Mouse (Mus musculus): Measurements from ENCODE around the gene Tspan9. TPM values are rescaled to one million over a fixed set of nuclear protein-coding genes. Genes with fewer than 3 reads are reported as not detected.

The Tspan9 gene
- polyA plus RNA-seq, 1 experiment from 2014 or later = 62.6 TPM

DNA sequence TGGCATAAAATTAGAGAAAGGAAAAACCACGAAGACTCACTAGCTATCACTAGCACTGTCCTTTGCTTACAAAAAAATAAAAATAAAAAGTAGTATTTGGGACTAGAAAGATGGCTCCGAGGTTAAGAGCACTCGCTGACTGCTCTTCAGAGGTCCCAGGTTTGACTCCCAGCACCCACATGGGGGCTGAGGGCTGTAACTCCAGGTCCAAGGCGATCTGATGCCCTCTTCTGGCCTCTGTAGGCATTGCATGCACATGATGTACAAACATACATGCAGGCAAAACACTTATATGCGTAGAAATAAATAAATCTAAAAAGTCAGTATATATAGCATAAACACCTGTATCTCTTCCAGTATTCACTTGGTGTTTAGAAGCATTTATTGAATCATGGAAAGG is 43.5 kb downstream of the Tspan9 start:
- no peaks in the 10 kb centered on the region for H3K9me3 ChIP-seq (ENCODE audit: control insufficient read depth, low read length)
- no peak overlapping the region for H3K4me2 ChIP-seq (ENCODE audit: low read length)
- no peak for ATAC-seq
- peaks cover 17% of the 10 kb centered on the region for H3K4me1 ChIP-seq (ENCODE audit: control insufficient read depth, insufficient read depth, low read depth, low read length)
- H3K27me3 ChIP-seq (replicated peaks; ENCODE audit: control insufficient read depth, insufficient read depth, low read length) = no peaks in the 10 kb centered on the region
- 80% methylated on average over 5 of the region's 5 CpGs for WGBS
- H3K27ac ChIP-seq (ENCODE audit: low read depth, low read length) = no peak overlapping the region
- no peak overlapping the region for H3K9ac ChIP-seq (ENCODE audit: low read depth, low read length)
- H3K4me3 ChIP-seq (ENCODE audit: low read length) = no peak overlapping the region
- no peaks in the 10 kb centered on the region for H3K36me3 ChIP-seq (ENCODE audit: control insufficient read depth, insufficient read depth, low read length)

DNA sequence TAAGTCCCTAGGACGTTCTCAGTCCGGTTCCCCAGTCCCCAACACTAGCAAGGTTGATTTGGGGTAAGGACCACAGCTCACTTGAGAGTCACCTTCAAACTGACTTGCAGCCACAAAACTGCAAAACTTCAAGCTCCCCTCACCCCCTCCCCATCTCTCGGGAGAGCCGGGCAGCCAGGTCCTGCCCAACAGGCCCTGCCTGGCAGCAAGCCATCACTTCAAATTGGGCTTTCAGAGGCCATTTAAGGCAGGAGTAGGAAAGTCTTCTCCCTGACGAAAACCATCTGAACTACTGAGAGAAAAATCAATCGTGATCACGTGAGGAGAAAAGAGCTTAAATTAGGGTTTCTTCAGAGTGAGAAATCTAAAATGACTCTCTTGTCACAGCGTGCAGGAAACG is 44.2 kb downstream of the Tspan9 start:
- no peak for ATAC-seq
- 57% methylated on average over 9 of the region's 9 CpGs for WGBS

DNA sequence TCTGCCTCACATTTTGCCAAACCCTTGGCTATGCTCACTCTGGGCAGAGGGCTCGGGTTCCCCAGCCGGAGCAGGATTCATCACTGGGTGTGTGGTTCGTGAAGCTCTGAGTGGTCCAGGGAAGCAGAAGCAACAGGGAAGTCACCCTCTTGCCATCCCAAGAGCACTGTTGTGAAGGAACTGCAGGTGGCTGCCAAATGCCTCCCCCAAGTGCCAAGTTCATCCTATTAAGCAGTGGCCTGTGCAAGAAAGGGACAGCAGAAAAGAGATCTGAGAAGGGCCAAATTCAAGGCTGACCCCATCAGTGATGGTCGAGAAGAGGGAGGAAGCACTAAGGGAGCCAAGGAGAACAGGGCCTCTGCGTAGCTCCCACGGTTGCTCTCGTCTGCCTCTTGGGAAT is 46.9 kb downstream of the Tspan9 start:
- Histone ChIP-seq H3K27ac (ENCODE audit: low read depth, low read length) (no peak overlapping the region), H3K36me3 (ENCODE audit: control insufficient read depth, insufficient read depth, low read length) (no peaks in the 10 kb centered on the region), H3K9ac (ENCODE audit: low read depth, low read length) (no peak overlapping the region), H3K9me3 (ENCODE audit: control insufficient read depth, low read length) (no peaks in the 10 kb centered on the region), H3K4me3 (ENCODE audit: low read length) (no peak overlapping the region), H3K4me2 (ENCODE audit: low read length) (no peak overlapping the region), H3K4me1 (ENCODE audit: control insufficient read depth, insufficient read depth, low read depth, low read length) (peaks cover 14% of the 10 kb centered on the region), H3K27me3 (replicated peaks; ENCODE audit: control insufficient read depth, insufficient read depth, low read length) (no peaks in the 10 kb centered on the region)
- no peak for ATAC-seq
- WGBS = 77% methylated on average over 7 of the region's 7 CpGs

More for the DNA sequence above, 44.2 kb downstream of the Tspan9 start:
- H3K27ac ChIP-seq (ENCODE audit: low read depth, low read length) = no peak overlapping the region
- no peaks in the 10 kb centered on the region for H3K9me3 ChIP-seq (ENCODE audit: control insufficient read depth, low read length)
- peaks cover 17% of the 10 kb centered on the region for H3K4me1 ChIP-seq (ENCODE audit: control insufficient read depth, insufficient read depth, low read depth, low read length)
- no peak overlapping the region for H3K4me3 ChIP-seq (ENCODE audit: low read length)
- no peak overlapping the region for H3K4me2 ChIP-seq (ENCODE audit: low read length)
- no peak overlapping the region for H3K9ac ChIP-seq (ENCODE audit: low read depth, low read length)
- no peaks in the 10 kb centered on the region for H3K36me3 ChIP-seq (ENCODE audit: control insufficient read depth, insufficient read depth, low read length)
- no peaks in the 10 kb centered on the region for H3K27me3 ChIP-seq (replicated peaks; ENCODE audit: control insufficient read depth, insufficient read depth, low read length)

DNA sequence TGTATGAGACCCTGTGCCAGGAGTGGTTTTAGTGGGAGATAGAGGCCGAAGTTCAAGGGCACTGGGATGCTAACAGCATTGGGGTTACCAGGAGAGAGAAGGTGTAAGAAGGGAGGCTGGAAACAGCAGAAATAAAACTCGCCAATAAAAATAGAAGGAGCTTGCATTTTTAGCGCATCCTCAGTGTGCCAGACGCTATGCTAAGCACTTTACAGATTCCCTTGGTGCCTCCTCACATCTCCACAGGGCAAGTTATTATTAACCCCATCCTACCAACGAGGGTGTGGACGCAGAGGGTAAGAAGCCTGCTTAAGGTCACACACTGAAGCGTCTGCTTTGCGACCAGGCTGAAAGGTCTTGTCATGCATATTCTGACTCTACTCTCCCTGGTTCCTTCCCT is 47.5 kb downstream of the Tspan9 start:
- no peak for ATAC-seq
- H3K4me2 ChIP-seq (ENCODE audit: low read length) = no peak overlapping the region
- H3K27me3 ChIP-seq (replicated peaks; ENCODE audit: control insufficient read depth, insufficient read depth, low read length) = no peaks in the 10 kb centered on the region
- 63% methylated on average over 8 of the region's 8 CpGs for WGBS
- no peaks in the 10 kb centered on the region for H3K9me3 ChIP-seq (ENCODE audit: control insufficient read depth, low read length)
- no peak overlapping the region for H3K4me3 ChIP-seq (ENCODE audit: low read length)
- peaks cover 19% of the 10 kb centered on the region for H3K4me1 ChIP-seq (ENCODE audit: control insufficient read depth, insufficient read depth, low read depth, low read length)
- H3K27ac ChIP-seq (ENCODE audit: low read depth, low read length) = no peak overlapping the region
- H3K9ac ChIP-seq (ENCODE audit: low read depth, low read length) = no peak overlapping the region
- no peaks in the 10 kb centered on the region for H3K36me3 ChIP-seq (ENCODE audit: control insufficient read depth, insufficient read depth, low read length)

DNA sequence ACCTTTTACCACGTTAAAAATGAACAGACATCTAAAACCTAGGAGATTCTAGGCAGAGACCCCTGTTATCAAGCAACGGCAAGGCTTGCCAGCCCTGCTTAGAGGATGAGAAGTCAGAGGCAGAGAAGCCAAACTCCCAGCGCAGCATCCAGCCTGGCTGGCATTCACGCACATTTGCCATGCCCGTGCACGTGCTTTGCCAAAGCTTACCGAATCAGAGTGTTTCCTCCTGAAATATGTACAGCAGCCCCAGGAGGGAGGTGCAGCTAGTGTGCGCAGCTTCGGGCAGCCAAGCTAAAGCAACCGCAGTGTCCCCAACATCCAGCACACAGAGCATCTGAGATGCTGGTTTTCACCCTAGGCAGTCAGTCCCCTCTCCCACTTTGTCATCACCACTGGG is 48.3 kb downstream of the Tspan9 start:
- Histone ChIP-seq H3K9ac (ENCODE audit: low read depth, low read length) (no peak overlapping the region), H3K27me3 (replicated peaks; ENCODE audit: control insufficient read depth, insufficient read depth, low read length) (no peaks in the 10 kb centered on the region), H3K4me2 (ENCODE audit: low read length) (no peak overlapping the region), H3K36me3 (ENCODE audit: control insufficient read depth, insufficient read depth, low read length) (no peaks in the 10 kb centered on the region), H3K4me1 (ENCODE audit: control insufficient read depth, insufficient read depth, low read depth, low read length) (peaks cover 23% of the 10 kb centered on the region), H3K9me3 (ENCODE audit: control insufficient read depth, low read length) (no peaks in the 10 kb centered on the region), H3K27ac (ENCODE audit: low read depth, low read length) (no peak overlapping the region), H3K4me3 (ENCODE audit: low read length) (no peak overlapping the region)
- WGBS = 81% methylated on average over 10 of the region's 10 CpGs
- ATAC-seq = no peak

DNA sequence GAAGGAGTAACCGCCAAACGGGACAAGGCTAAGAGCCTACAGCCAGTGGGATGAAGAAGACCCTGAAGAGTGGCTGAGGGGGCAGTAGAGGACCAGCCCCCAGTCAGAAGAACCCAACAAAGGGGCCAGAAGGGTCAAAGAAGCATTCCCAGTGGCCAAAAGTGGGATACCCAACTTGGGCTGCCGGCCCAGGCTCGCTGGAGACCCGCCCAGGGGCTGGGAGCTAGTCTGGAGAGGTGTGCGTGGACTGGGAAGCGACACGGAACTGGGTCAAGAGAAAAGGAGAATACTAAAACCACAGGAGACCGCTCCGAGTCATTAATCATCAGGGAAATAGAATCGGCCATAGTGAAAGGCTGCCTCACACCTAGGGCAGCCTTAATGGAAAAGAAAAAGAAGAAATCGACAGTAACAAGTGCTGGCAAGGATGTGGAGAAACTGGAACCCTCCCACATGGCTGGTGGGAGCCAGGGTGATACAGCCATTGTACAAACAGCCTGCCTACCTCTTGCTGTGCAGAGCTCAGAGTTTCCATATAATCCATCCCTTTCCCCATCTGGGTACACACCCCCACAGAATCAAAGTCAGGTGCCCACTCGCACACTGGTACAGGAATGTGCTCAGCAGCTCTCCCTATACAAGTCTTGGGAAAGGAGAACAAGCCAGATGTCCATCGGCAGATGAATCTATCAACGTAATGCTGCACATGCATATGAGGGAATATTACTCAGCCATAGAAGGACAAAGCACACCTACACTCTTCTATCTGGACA is 49.4 kb downstream of the Tspan9 start:
- H3K9me3 ChIP-seq (ENCODE audit: control insufficient read depth, low read length) = no peaks in the 10 kb centered on the region
- no peak overlapping the region for H3K27ac ChIP-seq (ENCODE audit: low read depth, low read length)
- WGBS = 74% methylated on average over 15 of the region's 15 CpGs
- H3K4me1 ChIP-seq (ENCODE audit: control insufficient read depth, insufficient read depth, low read depth, low read length) = peaks cover 25% of the 10 kb centered on the region
- H3K27me3 ChIP-seq (replicated peaks; ENCODE audit: control insufficient read depth, insufficient read depth, low read length) = no peaks in the 10 kb centered on the region
- H3K4me2 ChIP-seq (ENCODE audit: low read length) = no peak overlapping the region
- no peak overlapping the region for H3K4me3 ChIP-seq (ENCODE audit: low read length)
- H3K36me3 ChIP-seq (ENCODE audit: control insufficient read depth, insufficient read depth, low read length) = no peaks in the 10 kb centered on the region
- ATAC-seq = peak; percentile 29; the same call in 1 of the 2 replicates
- no peak overlapping the region for H3K9ac ChIP-seq (ENCODE audit: low read depth, low read length)

DNA sequence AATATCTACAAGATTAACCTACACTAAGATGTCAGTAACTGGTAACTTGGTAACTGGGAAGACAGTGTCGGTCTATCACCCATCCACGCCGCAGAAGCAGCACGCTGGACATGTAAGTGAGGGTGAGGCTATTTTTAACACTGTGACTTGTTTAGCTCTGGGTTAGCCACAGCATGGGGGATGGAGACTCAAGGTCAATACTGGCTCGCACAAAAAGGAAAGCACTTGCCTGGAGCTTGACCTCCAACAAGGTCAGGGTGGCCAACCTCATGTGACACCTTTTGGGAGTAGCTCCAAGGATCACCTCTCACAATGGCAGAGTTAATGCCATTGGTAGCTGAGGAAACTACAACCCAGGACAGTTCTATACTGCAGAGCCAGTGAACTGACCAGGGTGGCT is 50.8 kb downstream of the Tspan9 start:
- 89% methylated on average over 5 of the region's 5 CpGs for WGBS
- Histone ChIP-seq H3K4me2 (ENCODE audit: low read length) (no peak overlapping the region), H3K27ac (ENCODE audit: low read depth, low read length) (no peak overlapping the region), H3K4me1 (ENCODE audit: control insufficient read depth, insufficient read depth, low read depth, low read length) (peaks cover 24% of the 10 kb centered on the region), H3K36me3 (ENCODE audit: control insufficient read depth, insufficient read depth, low read length) (no peaks in the 10 kb centered on the region), H3K9ac (ENCODE audit: low read depth, low read length) (no peak overlapping the region), H3K9me3 (ENCODE audit: control insufficient read depth, low read length) (no peaks in the 10 kb centered on the region), H3K27me3 (replicated peaks; ENCODE audit: control insufficient read depth, insufficient read depth, low read length) (no peaks in the 10 kb centered on the region), H3K4me3 (ENCODE audit: low read length) (no peak overlapping the region)
- no peak for ATAC-seq

DNA sequence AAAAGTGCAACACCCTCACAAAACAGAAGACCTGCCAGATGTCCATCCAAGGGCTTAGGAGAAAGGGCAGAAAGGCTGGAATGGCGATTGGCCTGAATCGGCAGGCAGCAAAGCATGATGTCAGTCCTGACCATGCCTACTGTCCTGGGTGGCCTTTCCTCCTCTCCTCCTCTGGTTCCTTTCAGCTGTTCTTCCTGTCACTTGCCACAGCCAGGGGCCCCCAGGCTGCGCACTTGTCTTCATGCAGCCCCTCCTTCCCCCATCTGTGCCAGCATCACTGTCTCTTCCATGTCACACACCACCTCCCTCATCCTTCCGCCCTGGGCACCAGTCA is 51.6 kb downstream of the Tspan9 start:
- 81% methylated on average over 4 of the region's 4 CpGs for WGBS
- ATAC-seq = no peak
- Histone ChIP-seq H3K9me3 (ENCODE audit: control insufficient read depth, low read length) (no peaks in the 10 kb centered on the region), H3K27me3 (replicated peaks; ENCODE audit: control insufficient read depth, insufficient read depth, low read length) (no peaks in the 10 kb centered on the region), H3K4me2 (ENCODE audit: low read length) (no peak overlapping the region), H3K27ac (ENCODE audit: low read depth, low read length) (no peak overlapping the region), H3K9ac (ENCODE audit: low read depth, low read length) (no peak overlapping the region), H3K36me3 (ENCODE audit: control insufficient read depth, insufficient read depth, low read length) (no peaks in the 10 kb centered on the region), H3K4me1 (ENCODE audit: control insufficient read depth, insufficient read depth, low read depth, low read length) (peaks cover 23% of the 10 kb centered on the region), H3K4me3 (ENCODE audit: low read length) (no peak overlapping the region)

DNA sequence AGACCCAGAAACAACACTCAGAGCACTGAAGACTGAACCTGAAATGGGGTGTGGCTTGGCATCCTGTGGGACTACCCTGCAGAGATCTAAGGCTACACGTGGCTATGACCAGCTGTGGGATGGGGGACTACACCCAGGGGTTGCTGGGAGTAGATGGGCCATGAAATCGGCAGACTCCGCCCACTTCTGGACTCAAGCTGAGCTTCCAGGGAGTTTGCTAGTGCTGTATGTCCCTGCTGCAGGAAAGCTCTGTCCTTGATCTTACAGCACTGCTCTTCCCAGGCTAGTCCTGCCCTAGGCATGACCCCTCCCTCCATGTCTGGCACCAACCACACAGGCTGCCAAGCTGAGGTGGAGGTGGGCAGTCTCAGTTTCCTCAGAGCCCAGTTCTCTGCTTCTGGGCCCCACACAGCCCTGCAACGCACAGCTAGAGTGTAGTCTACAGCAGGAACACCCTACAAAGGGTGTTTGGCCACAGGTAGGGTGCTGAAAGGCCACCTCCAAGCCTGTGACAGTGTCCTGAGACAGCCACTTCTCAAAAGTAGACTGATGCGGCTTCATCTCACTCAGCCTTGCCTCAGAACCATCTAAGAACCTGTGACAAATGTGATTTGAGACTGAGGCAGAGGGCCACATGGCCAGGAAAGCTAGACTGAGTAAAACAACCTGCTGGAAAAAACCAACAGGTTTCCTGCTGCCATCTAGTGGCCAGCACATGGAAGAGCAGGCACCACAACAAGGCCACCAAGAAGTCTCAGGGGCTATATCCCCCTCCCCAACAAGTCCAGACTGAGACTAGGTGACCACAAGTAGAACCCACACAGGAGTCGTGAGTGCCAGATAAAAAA is 52.2 kb downstream of the Tspan9 start:
- 27% methylated on average over 6 of the region's 6 CpGs for WGBS
- no peak overlapping the region for H3K4me2 ChIP-seq (ENCODE audit: low read length)
- peak overlapping the region; percentile 16; the same call in 1 of the 2 replicates for H3K27ac ChIP-seq (ENCODE audit: low read depth, low read length)
- no peaks in the 10 kb centered on the region for H3K36me3 ChIP-seq (ENCODE audit: control insufficient read depth, insufficient read depth, low read length)
- H3K27me3 ChIP-seq (replicated peaks; ENCODE audit: control insufficient read depth, insufficient read depth, low read length) = no peaks in the 10 kb centered on the region
- no peak overlapping the region for H3K9ac ChIP-seq (ENCODE audit: low read depth, low read length)
- ATAC-seq = peak; percentile 43
- no peak overlapping the region for H3K4me3 ChIP-seq (ENCODE audit: low read length)
- H3K9me3 ChIP-seq (ENCODE audit: control insufficient read depth, low read length) = no peaks in the 10 kb centered on the region
- peaks cover 19% of the 10 kb centered on the region for H3K4me1 ChIP-seq (ENCODE audit: control insufficient read depth, insufficient read depth, low read depth, low read length)
